Mouse (Mus musculus) adrenal gland, postnatal 4 days (tissue): Measurements from ENCODE around the gene Megf11. TPM values are rescaled to one million over a fixed set of nuclear protein-coding genes. Genes with fewer than 3 reads are reported as not detected.
"Not testable (repeated sequence)": the region's sequence is repeated elsewhere in the genome, so short reads cannot be mapped to it uniquely, and the experiment has no call there.

ENCODE experiments used
- DNase-seq, 2 experiments: peaks; one replicate each; pipeline ENCODE4 v3.0.0; 2021 to 2022; ENCODE audit warnings: low spot score in 2 of 2, mixed read lengths in 2 of 2
- total RNA-seq, 2 experiments: library from RNA; stranded (reverse); gene quantifications; 2 replicates each; pipeline ENCODE4 v1.2.3; 2021

Megf11 gene
- total RNA-seq, 2 experiments from 2014 or later, result 5.8 to 6.4 TPM

- no peak for DNase-seq
Measured at GRCm38 (mm10) chr9:64693094-64693493, 307.7 kb downstream of the Megf11 start.

DNA sequence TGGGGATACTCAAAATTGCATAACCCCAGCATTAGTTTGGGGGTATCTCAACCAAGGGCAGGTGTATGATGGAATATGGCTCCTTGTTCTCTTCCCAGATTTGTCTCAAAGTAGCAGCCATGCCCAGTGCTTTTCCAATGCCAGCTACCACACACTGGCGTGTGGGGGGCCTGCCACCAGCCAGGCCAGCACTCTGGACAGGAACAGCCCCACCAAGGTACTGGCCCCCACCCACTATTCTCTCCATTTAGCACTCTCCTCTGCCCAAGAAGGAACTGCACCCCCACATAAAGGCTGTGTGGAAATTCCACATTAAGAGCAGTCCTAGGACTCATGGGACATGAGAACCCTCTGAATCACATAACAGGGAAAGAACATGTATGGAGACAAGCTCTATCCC is 309.8 kb downstream of the Megf11 start:
- DNase-seq, result no peak

DNA sequence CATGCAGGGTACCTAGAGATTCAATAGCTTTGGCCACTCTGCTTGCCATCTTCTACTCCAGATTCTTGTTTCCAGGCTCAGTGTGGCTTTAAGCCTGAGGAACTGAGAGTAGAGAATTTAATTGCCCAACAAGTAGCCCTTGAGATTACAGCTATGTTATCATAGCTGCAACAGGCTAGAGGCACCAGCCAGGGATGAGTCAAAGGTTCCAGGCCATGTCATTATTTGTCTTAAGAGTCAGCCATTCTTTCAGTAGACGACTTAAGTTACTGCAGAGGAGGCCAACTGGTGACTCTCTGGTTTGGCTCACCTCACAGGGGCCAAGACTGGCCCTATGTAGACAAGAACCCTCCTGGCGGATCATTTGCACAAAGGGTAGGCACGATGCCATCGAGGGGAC is 311.0 kb downstream of the Megf11 start:
- no peak for DNase-seq

- no peak for DNase-seq
Measured at GRCm38 (mm10) chr9:64697006-64697405, 311.6 kb downstream of the Megf11 start.

- DNase-seq, result no peak
Measured at GRCm38 (mm10) chr9:64697677-64698076, 312.3 kb downstream of the Megf11 start.

- no peak for DNase-seq
Measured at GRCm38 (mm10) chr9:64698586-64698985, 313.2 kb downstream of the Megf11 start.

- no peak for DNase-seq
Measured at GRCm38 (mm10) chr9:64700451-64701311, 315.3 kb downstream of the Megf11 start.

DNA sequence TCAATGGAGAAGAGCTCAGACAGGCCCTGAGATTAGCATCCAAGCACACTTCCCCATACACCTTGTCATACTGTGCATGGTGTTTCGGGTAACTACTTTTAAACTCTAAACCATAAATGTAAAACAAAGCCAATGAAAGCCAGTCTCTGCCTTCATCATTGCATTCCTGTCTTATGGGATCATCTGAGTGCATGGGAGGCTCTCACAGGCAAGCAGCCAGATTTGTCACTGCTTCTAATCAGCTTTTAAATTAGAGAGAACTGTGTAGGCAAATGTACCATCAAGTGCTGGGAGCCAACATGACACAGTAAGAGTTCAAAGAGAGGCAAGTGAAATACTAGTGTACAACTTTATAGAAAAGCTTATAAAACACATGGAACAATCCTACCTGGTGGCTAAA is 316.2 kb downstream of the Megf11 start:
- no peak for DNase-seq

DNA sequence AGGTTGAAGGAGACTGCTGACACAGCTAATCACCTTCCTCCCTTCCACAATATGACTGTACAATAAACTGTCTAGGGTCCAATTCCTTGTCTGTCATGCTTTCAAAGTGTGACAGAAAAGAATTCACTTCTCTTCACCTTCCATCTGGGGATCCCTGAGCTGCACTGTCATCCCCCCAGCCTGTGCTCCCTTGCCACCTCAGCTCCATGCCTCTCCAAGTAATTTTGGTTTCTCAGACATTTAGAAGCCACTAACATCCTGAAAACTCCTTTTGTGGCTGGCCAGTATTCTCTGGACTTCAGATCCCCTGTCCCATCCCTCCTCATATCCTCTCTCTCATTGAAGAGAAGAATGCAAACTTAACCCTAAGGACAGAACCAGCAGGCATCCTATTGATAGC is 317.0 kb downstream of the Megf11 start:
- no peak for DNase-seq

GRCm38 (mm10) chr9:64702937-64703336 is 317.5 kb downstream of the Megf11 start:
- no peak for DNase-seq

DNA sequence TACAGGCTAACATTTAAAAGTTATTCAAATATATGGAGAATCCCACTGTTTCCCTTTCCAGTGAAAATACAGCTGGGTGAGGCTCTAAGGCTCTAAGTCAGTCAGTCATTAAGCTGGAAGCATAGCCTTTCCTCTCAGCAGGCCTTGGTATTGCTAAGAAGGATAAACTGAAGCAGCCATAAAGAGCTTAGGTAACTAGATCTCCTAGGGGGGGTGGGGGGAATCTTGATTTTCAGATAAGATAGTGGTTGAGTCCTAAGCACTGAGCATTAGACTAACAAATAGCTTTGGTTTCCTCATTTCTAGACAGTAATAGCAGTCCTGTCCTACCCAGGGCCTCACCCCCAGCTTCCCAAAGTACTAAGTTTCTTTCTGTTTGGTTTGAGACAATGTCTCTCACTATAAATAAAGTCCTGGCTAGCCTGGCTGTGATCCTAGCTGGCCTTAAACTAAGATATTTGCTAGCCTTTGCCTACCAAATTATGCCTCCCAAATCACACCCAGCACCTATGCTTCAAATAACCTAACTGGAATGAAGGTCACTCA is 318.1 kb downstream of the Megf11 start:
- DNase-seq, result no peak

DNA sequence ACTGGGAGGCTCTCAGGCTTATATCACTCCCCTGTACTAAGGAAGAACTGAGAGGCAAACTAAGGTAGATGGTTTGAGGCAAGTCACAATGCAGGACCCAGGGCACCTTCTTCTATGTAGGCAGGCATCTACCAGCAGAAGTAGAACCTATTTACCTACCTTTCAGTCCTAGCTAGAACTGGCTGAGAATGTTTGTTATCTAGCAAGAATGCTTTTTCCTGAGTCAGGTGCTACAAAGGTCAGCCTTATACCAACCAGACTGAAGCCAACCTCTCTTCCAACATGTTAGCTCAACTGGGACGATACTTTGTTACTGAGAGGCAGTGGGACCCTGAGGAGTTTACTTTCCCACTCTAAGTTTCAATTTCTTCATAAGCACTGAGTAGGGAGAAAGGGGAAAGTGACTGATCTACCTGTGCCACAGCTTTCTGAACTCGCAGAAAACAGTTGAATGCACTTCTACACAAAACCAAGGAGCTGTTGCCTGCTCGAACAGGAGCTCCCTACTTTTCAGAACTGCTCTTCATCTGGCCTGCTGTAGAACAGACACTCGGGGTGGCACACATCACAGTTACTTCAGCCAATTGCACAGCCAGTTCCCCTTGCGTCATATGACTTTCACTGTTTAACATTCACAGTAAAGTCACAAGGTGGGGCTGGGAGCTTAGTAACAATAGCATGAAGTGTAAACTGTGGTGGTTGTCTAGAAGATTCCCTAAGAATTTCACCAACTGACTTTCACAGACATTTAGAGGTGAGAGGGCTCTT is 318.8 kb downstream of the Megf11 start:
- no peak for DNase-seq

- not testable (repeated sequence) for DNase-seq
Measured at GRCm38 (mm10) chr9:64710291-64710690, 324.9 kb downstream of the Megf11 start.

GRCm38 (mm10) chr9:64719526-64720163 is 334.2 kb downstream of the Megf11 start:
- DNase-seq, result no peak

DNA sequence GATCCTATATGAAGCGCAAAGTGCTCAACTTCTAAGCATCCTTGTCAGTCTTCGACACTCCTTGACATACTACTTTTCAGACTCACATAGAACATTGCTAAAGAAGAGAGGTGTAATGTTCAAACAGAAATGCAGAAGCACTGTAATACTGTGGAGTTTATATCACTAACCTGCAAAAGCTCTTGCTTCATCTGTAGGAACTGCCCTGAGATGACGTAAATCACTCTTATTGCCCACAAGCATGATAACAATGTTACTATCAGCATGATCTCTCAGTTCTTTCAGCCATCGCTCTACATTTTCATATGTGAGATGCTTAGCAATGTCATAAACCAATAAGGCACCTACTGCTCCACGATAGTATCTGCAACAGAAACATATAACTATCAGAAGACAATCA is 341.0 kb downstream of the Megf11 start:
- no peak for DNase-seq

DNA sequence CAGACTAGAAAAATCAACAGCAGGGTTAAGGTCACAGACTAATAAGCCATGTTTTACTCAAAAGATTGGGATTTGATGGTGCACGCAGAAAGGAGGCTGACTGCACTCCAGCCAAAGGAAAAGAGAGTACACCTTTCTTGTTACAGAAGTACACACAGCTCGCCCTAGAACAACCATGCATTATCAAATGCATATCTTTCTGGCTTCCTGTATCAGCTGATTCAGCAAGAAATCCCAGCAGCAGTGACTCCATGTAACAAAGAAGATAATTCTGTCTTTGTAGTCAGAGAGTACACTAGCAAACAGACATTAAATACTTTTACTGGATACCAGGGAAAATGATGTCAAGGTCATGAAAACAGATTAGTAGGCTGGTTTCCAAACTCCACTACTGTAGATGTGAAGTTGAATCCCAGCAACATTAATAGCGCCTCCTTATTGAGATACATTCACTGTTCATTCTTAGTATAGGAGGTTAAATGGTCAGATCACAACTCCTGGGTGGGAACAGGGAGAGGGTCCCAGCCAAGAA is 345.7 kb downstream of the Megf11 start:
- no peak for DNase-seq

DNA sequence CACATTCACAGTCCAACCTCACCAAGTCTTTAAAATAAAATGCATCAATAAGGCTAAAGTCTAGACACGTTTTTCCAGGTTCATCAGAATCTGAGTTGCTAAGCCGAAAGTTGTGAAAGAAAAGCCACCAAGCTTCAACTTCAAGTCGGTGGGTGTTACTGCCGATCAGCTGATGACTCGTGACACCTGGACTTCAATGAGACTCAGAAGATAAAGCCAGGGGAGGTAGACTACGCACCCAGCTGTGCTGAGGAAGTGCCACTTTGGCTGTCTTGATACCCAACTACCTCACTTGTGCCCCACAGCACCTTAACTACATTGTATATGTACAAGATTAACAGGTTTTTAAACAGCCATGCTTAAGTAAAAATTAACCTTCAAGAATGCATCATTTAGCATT is 348.7 kb downstream of the Megf11 start:
- no peak for DNase-seq

GRCm38 (mm10) chr9:64734992-64735391 is 349.6 kb downstream of the Megf11 start:
- not testable (repeated sequence) for DNase-seq

DNA sequence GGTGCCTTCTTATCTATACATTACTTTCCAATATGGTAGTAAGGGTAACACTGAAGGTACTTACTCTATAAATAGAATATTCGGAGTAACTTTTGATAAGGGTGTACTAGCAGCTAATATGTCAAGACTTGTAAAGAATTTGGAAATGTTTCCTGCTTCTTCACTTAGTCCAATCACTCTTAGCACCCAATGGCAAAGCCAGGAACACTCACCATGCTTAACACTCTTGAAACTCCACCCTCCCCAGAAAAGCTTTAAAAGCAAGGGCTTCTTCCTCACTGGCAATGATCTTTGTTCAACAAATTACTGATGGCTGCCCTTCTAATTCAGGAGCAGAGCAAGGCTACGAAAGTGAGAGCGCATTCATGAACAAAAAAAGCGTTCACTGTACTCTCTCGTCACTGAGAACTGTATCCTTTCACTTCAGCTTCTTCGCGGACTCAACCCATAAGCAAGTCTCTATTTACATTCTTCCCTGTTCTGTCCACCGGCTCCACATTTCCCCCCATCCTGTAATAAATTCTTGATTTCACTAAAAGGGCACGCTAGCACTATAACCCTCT is 350.7 kb downstream of the Megf11 start:
- no peak for DNase-seq

- DNase-seq, result peak; percentile 10 to 42
Measured at GRCm38 (mm10) chr9:64736639-64737405, 351.4 kb downstream of the Megf11 start.
